Mouse (Mus musculus): Measurements from ENCODE around the gene Gm5134.

DNA sequence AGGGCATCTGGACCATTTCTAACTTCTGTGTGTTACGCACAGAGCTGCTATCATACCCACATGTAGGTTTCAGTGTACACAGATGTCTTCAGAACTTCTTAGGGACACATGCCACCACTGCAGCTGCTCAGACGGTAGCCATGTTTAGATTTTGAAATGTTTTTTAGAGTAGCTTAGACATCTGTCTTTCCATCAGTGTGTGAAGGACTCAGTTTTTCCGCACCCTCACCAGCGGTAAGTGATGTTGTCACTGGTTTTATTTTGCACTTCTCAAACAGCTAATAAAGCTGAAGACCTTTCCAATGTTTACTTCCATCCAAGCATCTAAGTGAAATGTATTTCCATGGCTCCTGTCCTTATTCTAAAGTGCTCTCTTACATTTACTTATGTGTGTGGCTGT is 47.4 kb upstream of the Gm5134 start:
- TF ChIP-seq CTCF (IDR thresholded peaks at IDR 0.05) (no peak), EP300 (IDR thresholded peaks at IDR 0.05) (no peak)

All from lung, postnatal 0 days (tissue).